Mouse (Mus musculus) spleen, adult 2 months (tissue): ENCODE measurements at regions not wholly inside any gene's neighbourhood (a gene's known extent, or its start where the extent isn't known, plus 50 kb on each side); places are given as distances from the start of the nearest gene placed in this dataset.

Experiments
- DNase-seq, 2 experiments: peaks; one replicate each; pipeline versions ENCODE4 v3.0.0 to v3.0.0-alpha.2; 2012 to 2021; ENCODE audit warnings: low spot score in 2 of 2, low read depth in 1 of 2
- H3K27ac ChIP-seq: fragments of 200-500 bp; 2 replicates; pipeline ENCODE4 v1.5.1; 2012; ENCODE audit warnings: low read length, inconsistent platforms; ENCODE audit not compliant: insufficient read depth
- H3K27me3 ChIP-seq: fragments of 200-500 bp; 2 replicates; pipeline ENCODE4 v1.6.1; 2012; ENCODE audit warnings: mild to moderate bottlenecking, moderate library complexity, low read length, inconsistent platforms; ENCODE audit not compliant: control insufficient read depth, insufficient read depth
- H3K36me3 ChIP-seq: fragments of 200-500 bp; 2 replicates; pipeline ENCODE4 v1.6.1; 2012; ENCODE audit warnings: mild to moderate bottlenecking, low read length, inconsistent platforms; ENCODE audit not compliant: control insufficient read depth, insufficient read depth
- H3K4me1 ChIP-seq: fragments of 200-500 bp; 2 replicates; pipeline ENCODE4 v1.6.1; 2011; ENCODE audit warnings: inconsistent platforms; ENCODE audit not compliant: control insufficient read depth, insufficient read depth, insufficient read length
- H3K4me3 ChIP-seq: fragments of 200-500 bp; 2 replicates; pipeline ENCODE4 v1.5.1; 2011; ENCODE audit warnings: mild to moderate bottlenecking, inconsistent platforms; ENCODE audit not compliant: insufficient read depth, insufficient read length; ENCODE audit errors: extremely low read depth
- CTCF ChIP-seq: fragments of 200-500 bp; IDR thresholded peaks from 2 replicates; pipeline ENCODE4 v1.5.1; 2011; ENCODE audit warnings: mild to moderate bottlenecking, inconsistent platforms; ENCODE audit not compliant: insufficient read depth, insufficient read length, insufficient replicate concordance; ENCODE audit errors: extremely low read depth
- POLR2A ChIP-seq: fragments of 200-500 bp; IDR thresholded peaks from 2 replicates; pipeline ENCODE4 v1.6.1; 2011; ENCODE audit warnings: low read depth, low read length, inconsistent platforms
- WGBS: fragments of 180-500 bp; shearing (Covaris S2); methylation state at CpG from one replicate; pipeline ENCODE4 v1.1.7; 2018; 5-methylcytosine and 5-hydroxymethylcytosine counted together

DNA sequence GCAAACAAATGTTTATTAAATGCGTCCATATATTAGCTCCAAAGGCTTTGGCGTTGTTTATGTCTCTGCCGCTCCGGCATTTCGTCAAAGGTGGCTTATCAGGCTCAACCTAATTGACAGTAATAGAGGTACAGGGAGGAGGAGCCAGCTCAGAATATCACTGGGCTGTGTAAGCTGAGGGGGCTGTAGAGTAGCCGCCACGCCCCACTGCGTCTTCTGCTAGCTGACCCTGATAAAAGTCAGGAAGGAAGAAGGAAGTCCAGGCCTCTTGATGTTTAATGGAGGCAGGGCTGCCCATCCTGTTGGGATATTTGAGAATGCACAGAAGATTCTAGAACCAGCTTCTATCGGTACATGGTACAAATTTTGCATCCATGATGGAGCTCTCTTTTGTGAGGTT lies 175.2 kb upstream of the Zfp507 start:
- DNase-seq: no peak
- Histone ChIP-seq H3K4me3 (no peak overlapping the region), H3K4me1 (no peaks in the 10 kb centered on the region), H3K27me3 (no peaks in the 10 kb centered on the region), H3K36me3 (no peaks in the 10 kb centered on the region), H3K27ac (no peak overlapping the region)
- no peak for TF ChIP-seq CTCF
- TF ChIP-seq POLR2A: no peak
- WGBS: 85% methylated on average over 9 of the region's 9 CpGs

DNA sequence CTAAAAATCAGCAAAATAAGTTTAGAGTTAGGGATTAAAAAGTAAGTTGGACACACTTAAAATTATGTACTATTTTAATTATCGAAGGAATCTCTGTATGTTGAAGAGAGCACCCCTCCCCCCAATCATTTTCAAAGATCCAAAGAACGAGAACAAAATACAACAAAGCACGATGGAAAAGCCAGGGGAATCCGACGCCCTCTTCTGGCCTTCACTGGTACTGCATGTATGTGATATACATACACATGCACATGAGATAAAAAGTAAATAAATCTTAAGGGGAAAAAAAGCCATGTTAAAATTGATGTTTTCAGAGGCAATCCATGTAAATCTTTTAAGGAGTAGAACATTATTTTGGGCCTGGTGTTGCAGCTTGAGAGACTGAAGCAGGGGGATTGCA lies 155.9 kb upstream of the Zfp507 start:
- no peaks in the 10 kb centered on the region for H3K36me3 ChIP-seq
- TF ChIP-seq POLR2A (no peak), CTCF (no peak)
- no peak overlapping the region for H3K27ac ChIP-seq
- no peak overlapping the region for H3K4me3 ChIP-seq
- DNase-seq: no peak
- H3K4me1 ChIP-seq: no peaks in the 10 kb centered on the region
- no peaks in the 10 kb centered on the region for H3K27me3 ChIP-seq
- WGBS: 53% methylated on average over 5 of the region's 5 CpGs

DNA sequence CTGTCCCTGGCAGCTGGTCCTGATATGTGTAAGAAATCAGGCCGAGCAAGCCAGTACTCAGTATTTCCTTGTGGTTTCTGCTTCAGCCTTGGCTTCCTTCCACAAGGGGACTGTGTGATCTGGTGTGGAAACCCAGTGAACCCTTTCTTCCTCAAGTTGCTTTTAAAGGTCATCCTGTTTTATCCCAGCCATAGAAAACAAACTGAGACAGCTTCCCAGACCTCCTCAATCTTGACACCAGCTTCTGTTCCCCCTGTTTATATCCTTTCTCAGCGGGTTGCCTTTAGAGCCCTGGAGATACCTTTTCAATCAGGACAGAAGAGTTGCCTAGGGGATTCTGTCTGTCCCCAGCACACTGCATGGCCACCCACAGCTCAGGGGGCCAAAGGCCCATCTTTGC lies 155.2 kb upstream of the Zfp507 start:
- no peaks in the 10 kb centered on the region for H3K36me3 ChIP-seq
- no peaks in the 10 kb centered on the region for H3K27me3 ChIP-seq
- no peak overlapping the region for H3K4me3 ChIP-seq
- TF ChIP-seq CTCF (no peak), POLR2A (no peak)
- H3K4me1 ChIP-seq: no peaks in the 10 kb centered on the region
- H3K27ac ChIP-seq: no peak overlapping the region
- no peak for DNase-seq
- 14% methylated on average over 2 of the region's 2 CpGs for WGBS

DNA sequence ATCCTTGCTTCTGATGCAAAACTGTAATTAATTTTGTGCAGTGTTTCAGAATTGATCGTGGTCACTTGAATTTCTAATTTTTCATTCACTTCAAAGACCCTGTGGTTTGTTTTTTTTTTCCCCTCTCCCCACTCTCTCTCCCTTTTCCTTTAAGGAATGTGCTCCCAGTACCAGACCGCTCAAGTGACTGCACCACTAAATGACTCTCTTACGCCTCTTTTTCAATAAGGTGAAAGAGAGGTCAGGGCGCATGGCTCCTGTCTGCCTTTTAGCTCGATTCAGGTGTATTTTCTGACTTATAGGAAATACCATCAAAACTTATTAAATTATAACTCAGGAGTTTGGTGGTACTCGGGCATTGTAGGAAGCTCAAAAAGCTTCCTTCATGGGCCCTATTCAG lies 146.0 kb upstream of the Zfp507 start:
- DNase-seq: no peak
- H3K4me3 ChIP-seq: no peak overlapping the region
- no peak for TF ChIP-seq CTCF
- no peak for TF ChIP-seq POLR2A
- 58% methylated on average over 6 of the region's 6 CpGs for WGBS
- H3K27ac ChIP-seq: no peak overlapping the region
- no peaks in the 10 kb centered on the region for H3K36me3 ChIP-seq
- H3K27me3 ChIP-seq: no peaks in the 10 kb centered on the region
- H3K4me1 ChIP-seq: no peaks in the 10 kb centered on the region

DNA sequence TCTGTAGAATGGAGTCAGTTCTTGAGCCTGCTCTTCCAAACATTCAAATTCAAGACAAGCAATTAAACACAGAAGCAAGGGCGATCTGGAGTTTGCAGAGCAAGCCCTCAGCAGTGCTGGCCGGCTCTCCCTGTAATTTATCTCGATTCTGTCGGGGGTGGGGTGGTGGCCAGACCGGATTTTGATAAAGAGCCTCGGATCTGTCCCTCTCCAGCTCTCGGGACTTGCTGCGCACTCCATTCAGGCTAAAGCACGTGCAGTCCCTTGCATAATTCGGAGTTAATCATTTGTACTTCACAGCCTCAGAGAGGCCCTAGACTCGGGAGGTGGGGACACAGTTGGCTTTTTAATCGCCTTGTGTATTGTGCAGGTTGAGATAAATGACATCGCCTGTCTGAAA lies 145.6 kb upstream of the Zfp507 start:
- WGBS: 13% methylated on average over 13 of the region's 13 CpGs

DNA sequence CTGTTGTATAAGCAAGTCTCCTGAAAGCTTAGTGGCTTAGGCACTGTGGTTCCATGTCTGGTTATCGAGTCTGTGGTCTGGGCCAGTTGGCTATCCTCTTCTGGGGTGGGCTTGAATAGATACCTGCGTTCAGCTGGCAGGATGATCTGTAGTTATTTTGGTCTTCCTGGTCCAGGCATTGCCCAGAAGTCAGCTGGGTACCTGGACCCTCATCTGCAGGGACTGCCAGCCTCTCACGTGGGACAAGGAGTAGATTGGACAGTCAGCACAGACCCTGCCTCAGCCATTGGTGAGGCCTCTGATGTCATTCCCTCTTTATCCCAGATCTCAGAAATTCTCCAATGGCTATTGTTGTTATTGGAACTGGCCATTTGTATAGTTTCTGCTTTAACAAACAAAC lies 138.3 kb upstream of the Zfp507 start:
- H3K4me1 ChIP-seq: no peaks in the 10 kb centered on the region
- TF ChIP-seq CTCF (no peak), POLR2A (no peak)
- no peaks in the 10 kb centered on the region for H3K36me3 ChIP-seq
- WGBS: 76% methylated on average over 3 of the region's 3 CpGs
- H3K27ac ChIP-seq: no peak overlapping the region
- no peaks in the 10 kb centered on the region for H3K27me3 ChIP-seq
- DNase-seq: no peak
- H3K4me3 ChIP-seq: no peak overlapping the region

More for the DNA sequence above, 145.6 kb upstream of the Zfp507 start:
- Histone ChIP-seq H3K4me1 (no peaks in the 10 kb centered on the region), H3K27me3 (no peaks in the 10 kb centered on the region), H3K27ac (no peak overlapping the region), H3K4me3 (no peak overlapping the region), H3K36me3 (no peaks in the 10 kb centered on the region)
- DNase-seq: no peak
- TF ChIP-seq CTCF (no peak), POLR2A (no peak)

DNA sequence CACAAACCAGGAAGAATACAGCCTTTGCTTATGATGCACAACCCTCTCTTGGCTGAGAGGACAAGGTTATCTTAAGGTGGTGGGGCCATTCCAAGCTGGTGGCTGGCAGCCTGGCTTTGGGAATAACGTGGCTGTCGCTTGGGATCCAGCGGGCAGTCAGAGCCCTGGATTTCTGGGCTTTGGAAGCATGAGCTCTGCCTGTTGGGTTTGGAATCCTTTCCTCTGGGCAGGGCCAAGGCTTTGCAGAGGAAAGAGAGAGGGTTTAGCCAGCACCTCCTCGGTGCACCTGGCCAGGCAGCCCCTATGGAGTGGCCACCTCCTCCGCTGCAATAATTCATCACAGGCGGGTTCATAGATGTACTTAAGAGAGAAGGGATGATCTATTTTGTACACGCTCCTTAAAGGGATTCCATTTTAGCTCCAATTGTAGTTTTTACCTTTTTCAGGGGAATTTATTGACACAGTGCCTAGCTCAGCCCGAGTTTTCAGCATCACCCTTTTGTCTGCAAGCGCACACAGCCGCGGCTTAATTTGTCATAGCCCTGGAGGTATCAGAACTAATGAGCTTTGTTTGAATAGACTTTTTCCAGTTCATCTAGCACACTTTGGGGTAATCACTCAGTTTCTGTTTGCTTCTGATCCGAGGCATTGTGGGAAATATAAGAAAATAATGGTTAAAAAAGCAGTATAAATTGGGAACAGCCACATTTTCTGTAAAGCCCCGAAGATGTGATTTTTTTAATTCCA lies 135.5 kb upstream of the Zfp507 start:
- Histone ChIP-seq H3K27ac (no peak overlapping the region), H3K4me3 (no peak overlapping the region), H3K4me1 (no peaks in the 10 kb centered on the region), H3K27me3 (no peaks in the 10 kb centered on the region), H3K36me3 (no peaks in the 10 kb centered on the region)
- 86% methylated on average over 13 of the region's 13 CpGs for WGBS
- TF ChIP-seq CTCF (no peak), POLR2A (no peak)
- DNase-seq: no peak
